Mouse (Mus musculus): ENCODE measurements at regions not wholly inside any gene's neighbourhood (a gene's known extent, or its start where the extent isn't known, plus 50 kb on each side); places are given as distances from the start of the nearest gene placed in this dataset.

- TF ChIP-seq USF1 (IDR thresholded peaks at IDR 0.05; ENCODE audit: low read depth, low read length), result no peak
- TF ChIP-seq MAFK (IDR thresholded peaks at IDR 0.05; ENCODE audit: insufficient replicate concordance, low read length), result no peak
- no peak for TF ChIP-seq POLR2A (IDR thresholded peaks at IDR 0.05; ENCODE audit: low read depth, low read length)
- TF ChIP-seq CTCF (conservative IDR thresholded peaks at IDR 0.05 in 1 of 2, IDR thresholded peaks at IDR 0.05 in 1 of 2; ENCODE audit: low read depth in 2 of 2, low read length in 2 of 2), result no peak
- no peak for TF ChIP-seq JUN (IDR thresholded peaks at IDR 0.05; ENCODE audit: insufficient read depth, low read depth, low read length)
- TF ChIP-seq CHD2 (IDR thresholded peaks at IDR 0.05; ENCODE audit: low read length), result no peak
- no peak for TF ChIP-seq SIN3A (IDR thresholded peaks at IDR 0.05; ENCODE audit: low read length)
- no peak for TF ChIP-seq MAX (IDR thresholded peaks at IDR 0.05; ENCODE audit: low read length)
- no peak for TF ChIP-seq ZKSCAN1 (IDR thresholded peaks at IDR 0.05; ENCODE audit: borderline replicate concordance, low read depth, low read length)
- no peak for TF ChIP-seq TBP (conservative IDR thresholded peaks at IDR 0.05; ENCODE audit: low read depth, low read length)
- no peak for TF ChIP-seq ZMIZ1 (IDR thresholded peaks at IDR 0.05; ENCODE audit: low read depth, low read length)
- no peak for TF ChIP-seq KAT2A (IDR thresholded peaks at IDR 0.05; ENCODE audit: insufficient replicate concordance, low read length)
Measured at GRCm38 (mm10) chr8:12126374-12127001, 152.1 kb upstream of the A230072I06Rik start.
